Mouse (Mus musculus) frontal cortex, adult 2 months (tissue): ENCODE measurements around the gene Slc39a1. TPM values are rescaled to one million over a fixed set of nuclear protein-coding genes. Genes with fewer than 3 reads are reported as not detected.
A peak's percentile ranks its signal among the peaks of the same experiment; 100 is the strongest.
"Not testable (repeated sequence)": the region's sequence is repeated elsewhere in the genome, so short reads cannot be mapped to it uniquely, and the experiment has no call there.

Experiments
- DNase-seq, 2 experiments: peaks; one replicate each; pipeline ENCODE4 v3.0.0; 2022; ENCODE audit warnings: low spot score in 1 of 2; ENCODE audit errors: extremely low spot score in 1 of 2
- polyA plus RNA-seq: library from polyadenylated mRNA; depleted of rRNA; stranded (reverse); fragments of >200 nt; gene quantifications from 2 replicates; pipeline ENCODE4 v1.2.3, GENCODE M21; 2012

The Slc39a1 gene
- polyA plus RNA-seq, 1 experiment, result 33.7 TPM

GRCm38 (mm10) chr3:90231507-90232333 is 16.3 kb upstream of the Slc39a1 start, which contains the start of gene Jtb:
Jtb (plus strand) TSS chr3:90231597.
- DNase-seq, result peak; percentile 95 to 97

GRCm38 (mm10) chr3:90241251-90241650 is 6.7 kb upstream of the Slc39a1 start:
- no peak for DNase-seq

GRCm38 (mm10) chr3:90241669-90242358 is 6.2 kb upstream of the Slc39a1 start:
- DNase-seq, result no peak

GRCm38 (mm10) chr3:90242984-90243775 is 4.8 kb upstream of the Slc39a1 start, which contains the start of gene Creb3l4:
Creb3l4 (minus strand) TSS chr3:90243512.
- no peak for DNase-seq

GRCm38 (mm10) chr3:90245406-90245805 is 2.6 kb upstream of the Slc39a1 start:
- DNase-seq, result no peak

- DNase-seq, result no peak
These were observed 377 bp upstream of the Slc39a1 start for GRCm38 (mm10) chr3:90247630-90247959.

- DNase-seq, result no peak
These were observed 751 bp downstream of the Slc39a1 start for GRCm38 (mm10) chr3:90248746-90249100.

- no peak for DNase-seq
These were observed 2.8 kb downstream of the Slc39a1 start for GRCm38 (mm10) chr3:90250791-90251190.

- DNase-seq, result not testable (repeated sequence)
These were observed 3.8 kb downstream of the Slc39a1 start for GRCm38 (mm10) chr3:90251731-90252226.

GRCm38 (mm10) chr3:90252659-90253058 is 4.7 kb downstream of the Slc39a1 start:
- DNase-seq, result not testable (repeated sequence)

- DNase-seq, result not testable (repeated sequence)
These were observed 5.2 kb downstream of the Slc39a1 start for GRCm38 (mm10) chr3:90253174-90253573.

GRCm38 (mm10) chr3:90253653-90254418 is 5.9 kb downstream of the Slc39a1 start, which contains the start of gene Crtc2:
Crtc2 (plus strand) TSS chr3:90254163.
- peak; percentile 97 to 98 for DNase-seq

- no peak for DNase-seq
These were observed 6.6 kb downstream of the Slc39a1 start for GRCm38 (mm10) chr3:90254419-90255193.

GRCm38 (mm10) chr3:90255194-90255565 is 7.2 kb downstream of the Slc39a1 start:
- DNase-seq, result no peak

- DNase-seq, result no peak
These were observed 7.9 kb downstream of the Slc39a1 start for GRCm38 (mm10) chr3:90255784-90256353.

GRCm38 (mm10) chr3:90256731-90257530 is 9.0 kb downstream of the Slc39a1 start:
- DNase-seq, result no peak

- no peak for DNase-seq
These were observed 10.5 kb downstream of the Slc39a1 start for GRCm38 (mm10) chr3:90258521-90258920.

GRCm38 (mm10) chr3:90263121-90263771 is 15.3 kb downstream of the Slc39a1 start:
- no peak for DNase-seq
